Mouse (Mus musculus): Measurements from ENCODE around the gene Ccl3. TPM values are rescaled to one million over a fixed set of nuclear protein-coding genes. Genes with fewer than 3 reads are reported as not detected.

The Ccl3 gene
- polyA plus RNA-seq (2014; fragmentation: Nextera tagmentation; extraction: Ambion mirVana), result 1.5 and 1.9 TPM in 2 replicates

GRCm38 (mm10) chr11:83649305-83649841 lies at the start of gene Ccl3:
TSS of gene Ccl3 (minus strand) at chr11:83649355.
- no peak for ATAC-seq (ENCODE audit: low FRiP score)
- Histone ChIP-seq H3K36me3 (replicated peaks; ENCODE audit: control insufficient read depth, insufficient read depth) (no peaks in the 10 kb centered on the region), H3K4me2 (replicated peaks) (no peak within 1 kb of the TSS), H3K27ac (no peak within 1 kb of the TSS), H3K9me3 (ENCODE audit: control insufficient read depth, low read length) (no peaks in the 10 kb centered on the region), H3K27me3 (ENCODE audit: control insufficient read depth, insufficient read depth, low read length) (no peaks in the 10 kb centered on the region), H3K4me3 (replicated peaks; ENCODE audit: low read length) (no peak within 1 kb of the TSS), H3K4me1 (replicated peaks; ENCODE audit: control insufficient read depth, insufficient read depth, low read length) (no peaks in the 10 kb centered on the region), H3K9ac (no peak within 1 kb of the TSS)
- WGBS, result 83% methylated on average over 8 of the region's 8 CpGs
- DNase-seq (ENCODE audit: low spot score), result no peak

GRCm38 (mm10) chr11:83692008-83692407 lies 42.9 kb upstream of the Ccl3 start:
- Histone ChIP-seq H3K4me3 (replicated peaks; ENCODE audit: low read length) (no peak overlapping the region), H3K36me3 (replicated peaks; ENCODE audit: control insufficient read depth, insufficient read depth) (no peaks in the 10 kb centered on the region), H3K27me3 (ENCODE audit: control insufficient read depth, insufficient read depth, low read length) (no peaks in the 10 kb centered on the region), H3K4me1 (replicated peaks; ENCODE audit: control insufficient read depth, insufficient read depth, low read length) (no peaks in the 10 kb centered on the region), H3K9ac (no peak overlapping the region), H3K4me2 (replicated peaks) (no peak overlapping the region), H3K27ac (no peak overlapping the region), H3K9me3 (ENCODE audit: control insufficient read depth, low read length) (no peaks in the 10 kb centered on the region)
- DNase-seq (ENCODE audit: low spot score) (no peak), ATAC-seq (ENCODE audit: low FRiP score) (no peak)
- WGBS, result 70% methylated on average over 1 of the region's 1 CpGs

- ATAC-seq (ENCODE audit: low FRiP score), result no peak
- no peak for DNase-seq (ENCODE audit: low spot score)
- Histone ChIP-seq H3K4me2 (replicated peaks) (no peak overlapping the region), H3K4me3 (replicated peaks; ENCODE audit: low read length) (no peak overlapping the region), H3K9ac (no peak overlapping the region), H3K36me3 (replicated peaks; ENCODE audit: control insufficient read depth, insufficient read depth) (no peaks in the 10 kb centered on the region), H3K27ac (no peak overlapping the region), H3K4me1 (replicated peaks; ENCODE audit: control insufficient read depth, insufficient read depth, low read length) (no peaks in the 10 kb centered on the region), H3K27me3 (ENCODE audit: control insufficient read depth, insufficient read depth, low read length) (no peaks in the 10 kb centered on the region), H3K9me3 (ENCODE audit: control insufficient read depth, low read length) (no peaks in the 10 kb centered on the region)
- WGBS, result 80% methylated on average over 1 of the region's 1 CpGs
Measured at GRCm38 (mm10) chr11:83689918-83690317, 40.8 kb upstream of the Ccl3 start.

GRCm38 (mm10) chr11:83675665-83676064 lies 26.5 kb upstream of the Ccl3 start:
- Histone ChIP-seq H3K4me3 (replicated peaks; ENCODE audit: low read length) (no peak overlapping the region), H3K9ac (no peak overlapping the region), H3K36me3 (replicated peaks; ENCODE audit: control insufficient read depth, insufficient read depth) (no peaks in the 10 kb centered on the region), H3K27me3 (ENCODE audit: control insufficient read depth, insufficient read depth, low read length) (no peaks in the 10 kb centered on the region), H3K4me1 (replicated peaks; ENCODE audit: control insufficient read depth, insufficient read depth, low read length) (no peaks in the 10 kb centered on the region), H3K27ac (no peak overlapping the region), H3K4me2 (replicated peaks) (no peak overlapping the region), H3K9me3 (ENCODE audit: control insufficient read depth, low read length) (no peaks in the 10 kb centered on the region)
- 97% methylated on average over 1 of the region's 1 CpGs for WGBS
- no peak for ATAC-seq (ENCODE audit: low FRiP score)
- no peak for DNase-seq (ENCODE audit: low spot score)

- Histone ChIP-seq H3K9ac (no peak overlapping the region), H3K27me3 (ENCODE audit: control insufficient read depth, insufficient read depth, low read length) (no peaks in the 10 kb centered on the region), H3K4me2 (replicated peaks) (no peak overlapping the region), H3K27ac (no peak overlapping the region), H3K36me3 (replicated peaks; ENCODE audit: control insufficient read depth, insufficient read depth) (no peaks in the 10 kb centered on the region), H3K4me3 (replicated peaks; ENCODE audit: low read length) (no peak overlapping the region), H3K9me3 (ENCODE audit: control insufficient read depth, low read length) (no peaks in the 10 kb centered on the region), H3K4me1 (replicated peaks; ENCODE audit: control insufficient read depth, insufficient read depth, low read length) (no peaks in the 10 kb centered on the region)
- DNase-seq (ENCODE audit: low spot score), result no peak
- ATAC-seq (ENCODE audit: low FRiP score), result no peak
Measured at GRCm38 (mm10) chr11:83671743-83672142, 22.6 kb upstream of the Ccl3 start.

- no peak overlapping the region for H3K4me2 ChIP-seq (replicated peaks)
- ATAC-seq (ENCODE audit: low FRiP score) (no peak), DNase-seq (ENCODE audit: low spot score) (no peak)
- no peaks in the 10 kb centered on the region for H3K36me3 ChIP-seq (replicated peaks; ENCODE audit: control insufficient read depth, insufficient read depth)
- H3K4me1 ChIP-seq (replicated peaks; ENCODE audit: control insufficient read depth, insufficient read depth, low read length), result no peaks in the 10 kb centered on the region
- no peaks in the 10 kb centered on the region for H3K27me3 ChIP-seq (ENCODE audit: control insufficient read depth, insufficient read depth, low read length)
- H3K9me3 ChIP-seq (ENCODE audit: control insufficient read depth, low read length), result no peaks in the 10 kb centered on the region
- no peak overlapping the region for H3K9ac ChIP-seq
- H3K4me3 ChIP-seq (replicated peaks; ENCODE audit: low read length), result no peak overlapping the region
- no peak overlapping the region for H3K27ac ChIP-seq
- 90% methylated on average over 5 of the region's 5 CpGs for WGBS
Measured at GRCm38 (mm10) chr11:83663532-83663931, 14.4 kb upstream of the Ccl3 start.

- WGBS, result 89% methylated on average over 6 of the region's 6 CpGs
- Histone ChIP-seq H3K4me3 (replicated peaks; ENCODE audit: low read length) (no peak within 1 kb of the TSS), H3K4me2 (replicated peaks) (no peak within 1 kb of the TSS), H3K4me1 (replicated peaks; ENCODE audit: control insufficient read depth, insufficient read depth, low read length) (no peaks in the 10 kb centered on the region), H3K9me3 (ENCODE audit: control insufficient read depth, low read length) (no peaks in the 10 kb centered on the region), H3K36me3 (replicated peaks; ENCODE audit: control insufficient read depth, insufficient read depth) (no peaks in the 10 kb centered on the region), H3K9ac (no peak within 1 kb of the TSS), H3K27me3 (ENCODE audit: control insufficient read depth, insufficient read depth, low read length) (no peaks in the 10 kb centered on the region), H3K27ac (no peak within 1 kb of the TSS)
- ATAC-seq (ENCODE audit: low FRiP score), result no peak
- no peak for DNase-seq (ENCODE audit: low spot score)
Measured at GRCm38 (mm10) chr11:83662204-83662603, 13.0 kb upstream of the Ccl3 start, which contains the start of gene Ccl4. TSS of gene Ccl4 (plus strand) at chr11:83662584.

GRCm38 (mm10) chr11:83658797-83659196 lies 9.6 kb upstream of the Ccl3 start:
- WGBS, result 81% methylated on average over 6 of the region's 6 CpGs

GRCm38 (mm10) chr11:83657508-83657907 lies 8.4 kb upstream of the Ccl3 start:
- H3K9me3 ChIP-seq (ENCODE audit: control insufficient read depth, low read length), result no peaks in the 10 kb centered on the region

More at GRCm38 (mm10) chr11:83658797-83659196, 9.6 kb upstream of the Ccl3 start:
- no peak overlapping the region for H3K4me3 ChIP-seq (replicated peaks; ENCODE audit: low read length)
- no peak for ATAC-seq (ENCODE audit: low FRiP score)
- no peaks in the 10 kb centered on the region for H3K27me3 ChIP-seq (ENCODE audit: control insufficient read depth, insufficient read depth, low read length)
- no peaks in the 10 kb centered on the region for H3K9me3 ChIP-seq (ENCODE audit: control insufficient read depth, low read length)
- no peaks in the 10 kb centered on the region for H3K4me1 ChIP-seq (replicated peaks; ENCODE audit: control insufficient read depth, insufficient read depth, low read length)
- DNase-seq (ENCODE audit: low spot score), result no peak
- no peak overlapping the region for H3K27ac ChIP-seq
- no peak overlapping the region for H3K9ac ChIP-seq
- H3K36me3 ChIP-seq (replicated peaks; ENCODE audit: control insufficient read depth, insufficient read depth), result no peaks in the 10 kb centered on the region
- no peak overlapping the region for H3K4me2 ChIP-seq (replicated peaks)

GRCm38 (mm10) chr11:83654606-83655005 lies 5.5 kb upstream of the Ccl3 start:
- no peaks in the 10 kb centered on the region for H3K4me1 ChIP-seq (replicated peaks; ENCODE audit: control insufficient read depth, insufficient read depth, low read length)
- H3K4me3 ChIP-seq (replicated peaks; ENCODE audit: low read length), result no peak overlapping the region
- ATAC-seq (ENCODE audit: low FRiP score), result no peak
- H3K4me2 ChIP-seq (replicated peaks), result no peak overlapping the region
- no peak for DNase-seq (ENCODE audit: low spot score)
- no peaks in the 10 kb centered on the region for H3K36me3 ChIP-seq (replicated peaks; ENCODE audit: control insufficient read depth, insufficient read depth)
- no peaks in the 10 kb centered on the region for H3K27me3 ChIP-seq (ENCODE audit: control insufficient read depth, insufficient read depth, low read length)
- 92% methylated on average over 8 of the region's 8 CpGs for WGBS
- H3K27ac ChIP-seq, result no peak overlapping the region
- H3K9me3 ChIP-seq (ENCODE audit: control insufficient read depth, low read length), result no peaks in the 10 kb centered on the region
- no peak overlapping the region for H3K9ac ChIP-seq

More at GRCm38 (mm10) chr11:83657508-83657907, 8.4 kb upstream of the Ccl3 start:
- no peak for DNase-seq (ENCODE audit: low spot score)
- H3K9ac ChIP-seq, result no peak overlapping the region
- no peaks in the 10 kb centered on the region for H3K36me3 ChIP-seq (replicated peaks; ENCODE audit: control insufficient read depth, insufficient read depth)
- 89% methylated on average over 3 of the region's 3 CpGs for WGBS
- H3K4me3 ChIP-seq (replicated peaks; ENCODE audit: low read length), result no peak overlapping the region
- no peak for ATAC-seq (ENCODE audit: low FRiP score)
- no peak overlapping the region for H3K4me2 ChIP-seq (replicated peaks)
- no peak overlapping the region for H3K27ac ChIP-seq
- no peaks in the 10 kb centered on the region for H3K4me1 ChIP-seq (replicated peaks; ENCODE audit: control insufficient read depth, insufficient read depth, low read length)
- no peaks in the 10 kb centered on the region for H3K27me3 ChIP-seq (ENCODE audit: control insufficient read depth, insufficient read depth, low read length)

All from hindbrain, embryonic 14.5 days (tissue).